Comparison of ENCODE assay signal across 9 mouse cellular contexts in genomic region chr5:23225621-23226020, GRCm38 (mm10).
DNase-seq lines count a peak whose midpoint lies in the region; ATAC-seq and TF ChIP-seq lines count a peak whose summit lies in the region.
"Had no signal": no experiment of that assay in that cellular context is flagged by ENCODE, and none has a peak within 500 bp of the region (broad histone marks: within the 10 kb centered on the region; RNA-seq: fewer than 3 reads in every experiment).

No protein-coding gene starts in this region.

- H3K9me3 ChIP-seq in kidney, embryonic 16.5 days (ENCODE audit: low read length) = no peaks in the 10 kb centered on the region
- H3K9me3 ChIP-seq in embryonic facial prominence, embryonic 14.5 days (ENCODE audit: control insufficient read depth, low read length) = no peaks in the 10 kb centered on the region
- H3K9me3 ChIP-seq in midbrain, embryonic 16.5 days (replicated peaks; ENCODE audit: control insufficient read depth, low read length, poor library complexity, severe bottlenecking) = no peaks in the 10 kb centered on the region

- H3K27ac ChIP-seq in kidney, embryonic 16.5 days (ENCODE audit: low read length) = no peak overlapping the region
- H3K27ac ChIP-seq in embryonic facial prominence, embryonic 14.5 days (replicated peaks; ENCODE audit: low read depth, low read length) = peak overlapping the region; percentile 52; the same call in 1 of the 2 replicates
- no peak overlapping the region for H3K27ac ChIP-seq in midbrain, embryonic 16.5 days (ENCODE audit: low read length)
- H3K27ac ChIP-seq in thymus, adult 2 months (ENCODE audit: control insufficient read depth, insufficient read depth, low read length) = no peak overlapping the region

- WGBS in kidney, embryonic 16.5 days = 30% methylated on average over 8 of the region's 8 CpGs
- 29% methylated on average over 8 of the region's 8 CpGs for WGBS in embryonic facial prominence, embryonic 14.5 days
- 21% methylated on average over 8 of the region's 8 CpGs for WGBS in midbrain, embryonic 16.5 days
- 52% methylated on average over 8 of the region's 8 CpGs for WGBS in thymus, adult 2 months

- H3K27me3 ChIP-seq in kidney, embryonic 16.5 days (ENCODE audit: insufficient read depth, low read length) = no peaks in the 10 kb centered on the region
- no peaks in the 10 kb centered on the region for H3K27me3 ChIP-seq in embryonic facial prominence, embryonic 14.5 days (replicated peaks; ENCODE audit: control insufficient read depth, insufficient read depth, low read length)
- no peaks in the 10 kb centered on the region for H3K27me3 ChIP-seq in midbrain, embryonic 16.5 days (ENCODE audit: control insufficient read depth, insufficient read depth, low read depth, low read length)
- H3K27me3 ChIP-seq in thymus, adult 2 months (ENCODE audit: control insufficient read depth, insufficient read depth, low read length) = no peaks in the 10 kb centered on the region

- no peaks in the 10 kb centered on the region for H3K36me3 ChIP-seq in kidney, embryonic 16.5 days (ENCODE audit: insufficient read depth, low read length)
- no peaks in the 10 kb centered on the region for H3K36me3 ChIP-seq in embryonic facial prominence, embryonic 14.5 days (ENCODE audit: control insufficient read depth, insufficient read depth, low read length)
- no peaks in the 10 kb centered on the region for H3K36me3 ChIP-seq in midbrain, embryonic 16.5 days (ENCODE audit: control insufficient read depth, insufficient read depth, low read length)
- H3K36me3 ChIP-seq in thymus, adult 2 months (ENCODE audit: control insufficient read depth, insufficient read depth, low read length) = no peaks in the 10 kb centered on the region

- no peak overlapping the region for H3K9ac ChIP-seq in kidney, embryonic 16.5 days (replicated peaks; ENCODE audit: low read length)
- no peak overlapping the region for H3K9ac ChIP-seq in embryonic facial prominence, embryonic 14.5 days (ENCODE audit: low read depth, low read length)
- no peak overlapping the region for H3K9ac ChIP-seq in midbrain, embryonic 16.5 days (ENCODE audit: low read depth, low read length)

- ATAC-seq in frontal cortex, adult (ENCODE audit: low TSS enrichment) = peak; percentile 22; the same call in 1 of the 2 replicates
- no peak for ATAC-seq in kidney, embryonic 16.5 days (ENCODE audit: low FRiP score, low TSS enrichment)
- ATAC-seq in embryonic facial prominence, embryonic 14.5 days (ENCODE audit: low read depth) = peak; percentile 53; the same call in 1 of the 2 replicates
- peak; percentile 34; the same call in 1 of the 2 replicates for ATAC-seq in midbrain, embryonic 16.5 days

- no peak overlapping the region for H3K4me3 ChIP-seq in kidney, embryonic 16.5 days (ENCODE audit: low read length)
- no peak overlapping the region for H3K4me3 ChIP-seq in embryonic facial prominence, embryonic 14.5 days (ENCODE audit: low read depth, low read length)
- H3K4me3 ChIP-seq in midbrain, embryonic 16.5 days (ENCODE audit: low read depth, low read length) = no peak overlapping the region
- no peak overlapping the region for H3K4me3 ChIP-seq in thymus, adult 2 months (ENCODE audit: control insufficient read depth, insufficient read depth, low read length)
- H3K4me3 ChIP-seq: erythroblast, embryonic 14.5 days had no signal

- TF ChIP-seq CTCF in thymus, adult 2 months (IDR thresholded peaks at IDR 0.05; ENCODE audit: borderline replicate concordance, control insufficient read depth, extremely low read depth, insufficient read depth, low read length, poor library complexity) = no peak

- H3K4me1 ChIP-seq in kidney, embryonic 16.5 days (ENCODE audit: insufficient read depth, low read length) = no peaks in the 10 kb centered on the region
- H3K4me1 ChIP-seq in embryonic facial prominence, embryonic 14.5 days (ENCODE audit: control insufficient read depth, insufficient read depth, low read length) = 0 out of 2 replicates have a peak, but pooled peaks cover 5% of the 10 kb centered on the region
- H3K4me1 ChIP-seq in midbrain, embryonic 16.5 days (ENCODE audit: control insufficient read depth, insufficient read depth, low read length) = no peaks in the 10 kb centered on the region; the same call in 1 of the 2 replicates
- H3K4me1 ChIP-seq in thymus, adult 2 months (replicated peaks; ENCODE audit: control insufficient read depth, insufficient read depth, low read length) = no peaks in the 10 kb centered on the region

- DNase-seq in frontal cortex, postnatal 14 days (ENCODE audit: low spot score in 2 of 2) = no peak
- DNase-seq in kidney, postnatal 4 days = no peak
- DNase-seq in embryonic facial prominence, embryonic 14.5 days (ENCODE audit: low spot score) = peak; percentile 33
- no peak for DNase-seq in thymus, adult 2 months
- no peak for DNase-seq in cerebellum, adult 11 months

- peak overlapping the region; percentile 63; the same call in 1 of the 2 replicates for H3K4me2 ChIP-seq in kidney, embryonic 16.5 days (replicated peaks; ENCODE audit: low read depth, low read length)
- H3K4me2 ChIP-seq in embryonic facial prominence, embryonic 14.5 days (ENCODE audit: low read depth, low read length) = peak overlapping the region; percentile 57; the same call in 1 of the 2 replicates
- peak overlapping the region; percentile 67 for H3K4me2 ChIP-seq in midbrain, embryonic 16.5 days (ENCODE audit: low read length)

- no peak for TF ChIP-seq POLR2A in thymus, adult 2 months (IDR thresholded peaks at IDR 0.05; ENCODE audit: control insufficient read depth, extremely low read depth, insufficient read depth, low read length, poor library complexity)
